Mouse (Mus musculus) adipocyte (in vitro differentiated cells): ENCODE data around the gene Lef1.

Source experiments
- DNase-seq: peaks from one replicate; pipeline ENCODE4 v3.0.0-alpha.2; 2016; ENCODE audit warnings: low spot score

Gene Lef1

DNA sequence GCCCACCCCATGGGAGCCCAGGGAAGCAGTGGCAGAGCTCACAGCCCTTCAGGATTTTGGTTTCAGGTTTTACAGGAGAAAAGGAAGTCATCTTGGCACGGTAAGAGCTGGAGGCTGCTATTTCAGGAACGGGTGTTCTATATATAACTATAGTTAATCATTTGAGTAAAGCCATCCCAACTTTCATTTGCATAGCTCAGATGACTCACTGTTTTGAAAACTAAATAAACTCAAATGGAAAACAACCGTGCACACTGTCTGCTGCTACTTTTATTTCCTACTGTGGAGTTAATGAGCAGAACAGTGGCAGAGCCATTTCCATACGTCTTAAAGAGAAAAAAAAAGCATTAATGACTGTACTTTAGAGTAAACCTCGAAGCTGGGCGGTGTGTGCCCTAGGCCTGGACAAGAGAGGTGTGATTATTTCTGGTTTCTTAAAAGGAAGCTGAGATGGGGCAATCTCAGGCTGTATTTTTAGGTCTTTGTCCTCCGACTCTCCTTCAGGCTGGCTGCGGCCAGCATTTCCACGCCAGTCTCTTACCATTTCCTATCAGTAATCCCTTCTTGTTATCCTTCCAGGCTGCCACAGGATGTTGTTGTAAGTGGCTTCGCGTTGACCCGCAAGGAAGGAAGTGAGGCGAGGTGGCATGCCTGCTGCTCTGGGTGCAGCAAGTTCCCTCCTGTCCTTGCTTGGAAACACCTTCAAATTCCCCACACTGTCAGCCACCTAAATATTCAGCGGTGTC, 29.2 kb downstream of the Lef1 start:
- DNase-seq, result no peak

DNA sequence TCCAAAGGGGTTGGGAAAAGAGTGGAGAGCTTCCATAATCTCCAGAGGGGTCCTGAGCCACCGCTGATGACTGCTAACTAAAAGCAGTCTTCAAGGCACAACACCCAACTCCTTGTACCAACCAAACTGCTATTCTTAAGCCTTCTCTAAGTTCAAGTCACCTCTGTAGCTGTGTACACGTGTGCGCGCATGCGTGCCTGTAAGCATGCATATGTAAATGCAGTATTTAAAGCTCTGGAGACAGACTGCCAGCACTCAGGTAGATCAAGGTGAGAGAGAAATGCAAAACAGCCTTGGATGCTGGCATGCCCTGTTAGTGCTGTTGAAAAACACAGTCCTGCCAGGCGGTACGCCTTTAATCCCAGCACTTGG, 29.8 kb downstream of the Lef1 start:
- DNase-seq, result no peak

DNA sequence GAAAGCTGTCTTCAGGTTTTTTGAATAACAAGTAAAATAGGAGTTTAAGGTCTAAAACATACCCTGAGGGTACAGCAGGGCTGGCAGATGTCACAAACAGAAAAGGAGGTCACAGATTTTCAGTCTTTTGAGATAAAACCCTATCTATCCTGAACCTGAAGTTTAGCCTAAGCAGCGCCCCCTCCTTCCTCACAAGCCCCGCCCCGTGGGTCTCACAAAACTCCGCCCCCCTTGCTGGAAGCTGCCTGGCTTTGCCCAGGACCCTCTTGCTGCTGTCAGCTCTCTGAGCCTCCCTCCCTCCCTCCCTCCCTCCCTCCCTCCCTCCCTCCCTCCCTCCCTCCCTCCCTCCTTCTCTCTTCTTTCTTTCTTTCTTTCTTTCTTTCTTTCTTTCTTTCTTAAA, 31.3 kb downstream of the Lef1 start:
- no peak for DNase-seq

DNA sequence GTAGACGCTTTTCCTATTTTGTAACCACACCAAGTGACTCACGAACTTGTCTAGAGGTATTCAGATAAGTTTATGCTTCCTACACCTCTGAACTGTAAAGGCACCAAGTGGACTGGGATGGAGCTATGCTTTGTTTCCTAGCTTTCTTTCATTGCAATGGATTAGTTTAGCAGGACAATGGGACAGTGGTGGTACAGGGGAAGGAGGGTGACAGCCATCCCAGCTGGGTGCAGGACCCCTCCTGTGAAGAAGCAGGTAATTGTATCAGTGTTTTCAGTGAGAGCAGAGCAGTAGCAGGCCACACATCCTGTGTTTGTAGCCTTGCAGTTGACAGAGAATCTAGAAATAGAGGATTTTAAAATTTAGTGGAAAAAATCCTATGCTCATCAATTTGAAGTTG, 34.0 kb downstream of the Lef1 start:
- DNase-seq, result no peak

DNA sequence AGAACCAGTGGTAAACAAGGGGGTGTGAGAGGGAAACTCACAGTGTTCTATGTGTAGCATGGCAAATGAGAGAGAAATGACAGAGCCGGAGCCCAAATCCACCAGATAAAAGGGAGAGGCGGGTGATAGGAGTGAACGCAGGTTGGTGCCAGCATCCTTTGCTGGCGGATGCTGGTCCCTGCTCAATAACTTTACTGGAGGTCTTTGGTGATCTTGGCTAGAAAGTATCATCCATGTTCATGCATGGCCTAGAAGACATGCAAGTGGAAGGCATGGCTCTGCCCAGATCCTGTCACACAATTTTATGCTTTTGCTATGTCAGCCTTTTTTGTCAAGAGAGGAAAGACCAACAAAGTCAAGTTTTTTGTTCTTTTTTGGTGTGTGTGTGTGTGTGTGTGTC, 42.6 kb downstream of the Lef1 start:
- DNase-seq, result no peak

DNA sequence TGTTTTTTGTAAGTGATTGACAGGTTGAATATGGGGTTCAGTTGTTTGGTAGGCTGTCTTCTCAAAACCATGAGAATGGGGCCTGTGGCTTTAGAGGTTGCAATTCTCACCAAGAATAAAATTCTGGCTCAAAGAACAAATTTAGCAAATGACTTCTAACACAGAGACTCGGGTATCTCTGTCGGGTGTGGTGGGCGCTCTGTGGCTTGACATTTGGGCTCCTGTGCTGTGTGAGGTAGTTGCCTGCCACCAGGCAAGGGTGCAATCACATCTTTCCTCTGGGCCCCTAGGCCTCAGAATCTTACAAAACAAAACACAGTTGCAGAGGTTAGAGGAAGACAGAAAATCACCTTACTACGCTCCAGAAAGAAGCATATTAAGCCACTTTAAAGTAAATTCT, 43.6 kb downstream of the Lef1 start:
- DNase-seq, result no peak

DNA sequence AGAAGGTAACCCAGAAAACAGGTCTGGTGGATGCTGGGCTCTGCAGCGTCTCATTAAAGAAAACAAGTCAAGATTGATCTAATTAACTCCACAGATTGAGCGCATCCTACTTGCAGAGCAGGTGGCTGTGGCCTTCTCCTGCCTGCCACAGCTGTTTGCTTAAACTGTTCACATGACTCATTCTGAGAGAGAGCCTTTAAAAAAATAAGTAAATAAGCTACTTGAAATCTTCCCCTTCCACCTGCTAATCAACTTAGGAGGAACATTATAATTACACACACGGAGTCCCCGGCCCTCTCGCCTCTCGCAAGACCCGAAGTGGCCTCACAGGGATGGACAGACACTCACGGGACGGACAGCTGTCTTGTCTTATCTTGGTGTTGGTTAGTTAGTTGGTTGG, 44.3 kb downstream of the Lef1 start:
- DNase-seq, result no peak

DNA sequence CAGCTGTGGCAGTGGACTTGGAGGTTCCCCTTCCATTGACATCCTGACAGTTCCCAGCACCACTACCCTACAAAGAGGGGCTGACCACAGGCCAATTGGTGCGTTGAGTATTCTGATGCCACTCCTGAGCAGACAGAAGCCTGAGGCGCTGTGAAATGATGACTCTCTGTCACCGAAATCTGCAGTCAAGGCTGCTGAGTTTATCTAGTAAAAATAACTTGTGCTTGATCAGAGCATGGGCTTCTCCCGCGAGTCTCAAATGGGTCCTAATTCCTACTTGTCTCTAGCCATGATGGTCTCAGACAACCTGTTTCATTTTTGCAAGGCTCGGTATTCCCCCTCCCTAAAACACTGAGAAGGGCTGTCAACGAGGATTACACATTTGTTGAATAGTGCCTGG, 44.8 kb downstream of the Lef1 start:
- no peak for DNase-seq

DNA sequence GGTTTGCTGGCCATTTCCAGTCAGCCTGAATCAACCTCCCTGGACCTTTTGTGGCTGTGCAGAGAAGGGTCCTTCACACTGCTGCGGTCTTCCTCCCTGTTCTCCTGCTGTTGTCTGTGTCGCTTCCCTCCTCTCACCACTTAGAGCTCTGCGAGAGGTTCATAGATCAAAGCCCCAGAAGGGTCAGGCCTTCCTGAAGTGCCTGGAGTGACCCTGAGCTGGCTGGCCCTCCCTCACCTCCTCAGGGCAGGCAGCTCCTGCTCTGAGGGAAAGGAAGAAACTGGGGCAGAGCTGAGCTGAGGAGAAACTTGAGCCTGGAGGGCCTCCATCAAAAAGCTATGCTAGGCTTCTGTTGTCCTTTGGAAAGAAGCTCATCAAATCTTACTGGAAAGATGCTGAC, 45.4 kb downstream of the Lef1 start:
- DNase-seq, result no peak

DNA sequence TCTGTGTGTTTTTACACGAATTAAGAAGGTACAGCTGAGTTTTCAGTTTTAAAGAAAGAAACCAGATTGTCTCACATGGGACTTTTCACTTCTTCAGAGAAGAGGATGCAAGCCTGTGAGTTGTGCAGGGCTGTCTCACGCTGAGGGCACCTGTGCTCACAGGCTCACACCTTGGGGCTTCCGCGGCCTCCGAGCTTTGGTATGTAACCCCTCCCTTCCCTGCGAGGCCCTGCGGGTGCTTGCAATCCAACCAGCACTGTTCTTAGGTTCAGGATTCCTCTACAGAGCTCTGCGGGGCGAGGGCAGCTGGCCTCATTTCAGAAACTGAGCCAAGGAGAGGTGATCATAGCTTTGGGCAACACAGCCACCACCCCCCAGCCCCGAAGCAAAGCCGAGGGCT, 46.1 kb downstream of the Lef1 start:
- no peak for DNase-seq

DNA sequence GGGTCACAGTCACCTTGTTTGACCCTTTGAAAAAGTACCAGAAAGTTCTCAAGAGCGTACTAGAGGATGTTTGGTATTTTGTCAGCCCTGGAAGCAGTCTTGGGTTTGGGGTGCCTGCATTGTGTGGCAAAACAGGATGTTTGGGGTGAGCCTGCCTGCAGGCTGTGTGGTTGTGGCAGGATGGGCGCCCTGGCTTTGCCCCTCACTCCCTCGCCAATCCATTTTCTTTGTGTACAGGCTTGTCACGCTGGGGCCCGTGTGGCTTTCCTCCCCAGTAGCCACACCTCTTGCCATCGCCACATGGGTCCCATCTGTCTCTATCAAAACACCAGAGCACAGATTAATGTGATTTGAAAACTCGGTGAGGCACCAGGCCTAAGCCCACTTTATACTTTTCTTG, 47.2 kb downstream of the Lef1 start:
- DNase-seq, result no peak

DNA sequence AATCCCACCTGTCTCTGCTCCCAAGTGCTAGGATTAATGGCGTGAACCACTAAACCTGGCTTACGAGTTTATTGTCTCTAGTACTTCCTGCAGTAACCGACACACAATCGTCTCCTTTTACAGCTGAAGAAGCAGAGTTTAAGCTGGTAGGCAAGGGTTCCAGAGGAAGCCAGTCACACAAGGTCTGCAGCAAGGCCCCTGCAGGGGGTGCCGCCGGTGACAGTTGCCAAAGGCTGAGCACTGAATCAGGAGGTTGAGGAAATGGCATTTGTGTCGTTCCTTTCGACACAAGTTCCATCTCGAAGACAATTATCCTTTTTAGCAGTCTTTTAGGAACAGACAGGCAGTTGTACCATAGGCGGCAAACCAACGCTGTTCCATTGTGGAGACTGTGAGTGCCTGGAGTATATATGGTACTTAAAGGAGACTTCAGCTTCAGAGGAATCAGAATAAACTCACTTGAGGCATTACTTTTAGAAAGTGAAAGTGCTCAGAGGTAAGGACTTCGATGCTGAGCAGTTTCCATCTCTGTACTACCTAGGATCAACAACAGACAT, 49.0 kb downstream of the Lef1 start:
- DNase-seq, result no peak

DNA sequence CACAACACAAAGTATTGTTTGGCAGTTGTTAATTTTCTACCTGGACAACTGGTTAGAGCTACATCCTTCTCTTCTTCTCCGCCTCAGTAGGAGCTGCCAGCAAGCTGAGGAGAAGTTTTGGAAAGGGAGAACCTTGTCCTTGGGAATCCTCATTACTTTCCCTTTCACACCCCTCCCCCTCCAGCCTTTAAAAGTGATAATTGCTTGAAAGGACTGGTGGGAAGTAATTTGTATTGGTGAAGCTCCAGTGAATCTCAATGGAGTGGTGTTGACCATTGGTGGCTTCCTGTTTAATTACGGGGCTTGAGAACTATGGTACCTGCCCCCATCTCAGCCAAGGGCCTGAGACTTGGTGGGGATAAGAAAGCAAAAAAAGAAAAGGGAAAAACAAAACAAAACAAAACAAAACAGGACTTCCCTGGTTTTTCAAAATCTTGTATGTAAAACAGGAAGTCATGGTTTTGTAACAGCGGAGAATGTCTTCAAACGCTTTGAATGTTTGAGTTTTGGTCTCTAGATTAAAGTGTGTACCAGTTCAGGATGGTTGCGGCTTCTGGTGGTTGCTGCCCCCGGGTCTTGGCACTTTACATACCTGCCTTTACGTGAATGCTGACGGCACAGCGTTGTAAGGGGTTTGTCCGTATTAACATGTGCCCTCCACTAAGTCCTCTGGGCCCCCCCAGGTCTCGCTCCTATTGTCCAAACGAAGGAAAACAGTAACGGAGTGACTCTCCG, 49.8 kb downstream of the Lef1 start:
- DNase-seq, result no peak

DNA sequence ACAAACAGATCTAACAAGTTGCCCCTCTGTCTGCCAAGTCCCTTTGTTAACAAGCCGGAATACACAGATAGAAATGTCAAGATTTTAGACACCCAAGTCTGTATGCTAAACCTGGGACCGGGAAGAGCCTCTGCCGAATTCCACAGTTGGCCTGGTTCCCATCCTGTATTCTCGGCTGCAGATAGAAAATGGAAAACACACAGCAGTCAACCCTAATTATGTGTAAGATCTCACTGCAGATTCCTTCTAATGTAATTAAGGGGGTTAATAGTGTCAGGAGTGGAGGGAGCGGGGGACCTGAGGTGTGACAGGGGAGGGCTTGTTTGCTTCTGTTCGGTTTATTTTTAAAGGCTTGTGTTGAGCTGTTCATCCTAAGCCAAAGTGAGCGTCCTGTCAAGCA, 50.6 kb downstream of the Lef1 start:
- no peak for DNase-seq

DNA sequence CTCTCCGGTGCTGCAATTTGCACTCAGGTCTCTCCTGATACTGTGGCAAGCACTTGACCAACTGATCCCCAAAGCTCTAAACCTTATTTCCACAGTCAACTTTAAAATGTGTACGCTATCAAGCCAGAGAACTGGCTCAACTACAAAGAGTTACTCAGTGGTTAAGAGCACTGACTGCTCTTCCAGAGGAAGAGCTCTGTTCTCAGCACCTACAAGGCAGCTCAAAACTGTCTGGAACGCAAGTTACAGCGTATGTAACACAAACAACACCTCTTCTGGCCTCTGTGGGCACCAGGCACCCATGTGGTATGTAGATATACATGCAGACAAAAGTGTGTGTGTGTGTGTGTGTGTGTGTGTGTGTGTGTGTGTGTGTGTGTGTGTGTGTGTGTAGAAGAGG, 57.5 kb downstream of the Lef1 start:
- DNase-seq, result no peak

DNA sequence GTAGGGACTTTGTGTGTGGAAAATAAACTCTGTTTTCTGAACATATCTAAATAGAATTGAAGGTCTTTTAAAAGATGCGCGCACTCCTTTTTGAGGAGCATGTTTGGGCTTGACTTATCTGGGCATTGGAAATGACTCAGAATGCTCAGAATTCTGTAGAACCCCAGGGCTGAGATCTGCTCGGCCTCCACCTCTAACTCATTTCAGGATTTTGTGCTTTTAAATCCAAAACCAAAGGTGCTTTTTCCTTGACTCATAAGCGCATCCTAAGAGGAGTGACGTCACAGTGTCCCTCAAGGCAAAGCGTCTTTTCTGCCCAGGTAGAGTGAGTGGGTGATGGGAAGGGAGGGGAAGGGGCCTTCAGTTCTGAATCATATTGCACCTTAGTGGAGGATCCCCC, 58.9 kb downstream of the Lef1 start:
- no peak for DNase-seq

DNA sequence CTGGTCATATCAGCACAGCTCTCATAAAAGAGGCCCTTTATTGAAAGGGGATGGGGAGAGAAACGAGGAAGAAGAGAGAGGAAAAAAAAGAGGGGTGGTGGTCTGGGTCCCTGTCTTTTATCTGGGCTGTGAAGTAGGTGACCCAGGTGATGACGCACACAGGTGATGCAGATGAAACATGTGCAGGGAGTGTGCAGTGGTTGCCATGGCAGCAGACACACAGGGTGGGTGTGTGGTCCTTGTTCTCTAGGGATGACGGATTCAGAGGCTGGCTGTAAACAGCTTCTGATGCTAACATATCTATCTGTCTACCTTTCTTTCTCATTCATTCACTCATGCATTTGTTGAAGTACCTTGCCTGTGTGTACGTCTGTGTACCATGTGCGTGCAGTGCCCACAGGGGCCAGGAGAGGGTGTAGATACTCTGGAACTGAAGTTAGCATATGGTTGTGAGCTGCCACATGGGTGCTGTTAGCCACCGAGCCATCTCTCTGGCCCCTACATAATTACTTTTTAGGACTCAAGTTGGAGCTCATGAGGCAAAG, 59.9 kb downstream of the Lef1 start:
- DNase-seq, result no peak

DNA sequence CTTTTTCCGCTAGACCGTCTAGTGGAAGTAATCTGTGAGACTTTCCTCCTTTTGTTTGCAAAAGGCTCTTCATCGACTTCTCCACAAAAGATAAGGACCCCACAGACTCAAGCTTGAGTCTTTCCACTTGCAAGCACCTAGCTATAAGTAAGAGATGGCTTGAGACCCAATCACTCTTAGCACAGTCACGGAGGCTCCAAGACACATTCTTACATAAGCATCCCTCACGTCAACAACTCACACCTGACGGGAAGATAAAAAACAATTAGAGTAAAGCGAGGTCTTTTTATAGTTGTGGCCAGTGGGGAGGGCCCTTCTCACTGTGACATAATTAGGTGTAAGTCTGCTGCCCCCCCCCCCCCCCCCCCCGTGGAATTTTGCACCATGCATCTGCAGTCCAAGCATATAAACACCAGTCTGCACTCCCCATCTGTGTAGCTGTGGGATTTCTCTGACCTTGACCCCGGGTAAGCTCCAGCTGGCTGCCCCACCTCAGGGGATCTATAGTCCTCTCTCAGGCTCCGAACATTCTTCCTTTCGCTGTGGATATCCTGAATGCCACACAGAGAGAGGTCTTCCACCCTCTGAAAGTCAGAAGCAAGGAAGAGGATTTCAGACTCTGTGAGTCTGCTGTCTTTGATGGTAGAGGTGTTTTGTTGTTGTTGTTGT, 61.2 kb downstream of the Lef1 start:
- DNase-seq, result no peak

DNA sequence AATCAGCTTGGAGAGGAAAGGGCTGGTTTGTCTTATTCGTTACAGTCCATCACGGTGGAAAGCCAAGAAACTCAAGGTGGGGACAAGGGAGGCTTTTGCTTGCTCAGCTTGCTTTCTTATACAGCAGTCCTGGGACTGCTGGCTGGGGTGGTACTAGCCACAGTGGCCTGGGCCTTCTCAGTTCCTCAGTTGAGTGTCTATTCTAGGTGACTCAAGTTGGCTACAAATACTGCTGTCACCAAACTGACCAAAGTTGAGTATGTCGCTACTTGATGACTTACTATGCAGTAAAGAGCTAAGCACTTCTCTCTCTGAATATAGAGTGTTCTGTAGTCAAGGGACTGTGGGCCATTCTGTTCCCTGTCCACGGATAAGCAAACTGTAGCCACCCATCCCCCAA, 62.0 kb downstream of the Lef1 start:
- no peak for DNase-seq

DNA sequence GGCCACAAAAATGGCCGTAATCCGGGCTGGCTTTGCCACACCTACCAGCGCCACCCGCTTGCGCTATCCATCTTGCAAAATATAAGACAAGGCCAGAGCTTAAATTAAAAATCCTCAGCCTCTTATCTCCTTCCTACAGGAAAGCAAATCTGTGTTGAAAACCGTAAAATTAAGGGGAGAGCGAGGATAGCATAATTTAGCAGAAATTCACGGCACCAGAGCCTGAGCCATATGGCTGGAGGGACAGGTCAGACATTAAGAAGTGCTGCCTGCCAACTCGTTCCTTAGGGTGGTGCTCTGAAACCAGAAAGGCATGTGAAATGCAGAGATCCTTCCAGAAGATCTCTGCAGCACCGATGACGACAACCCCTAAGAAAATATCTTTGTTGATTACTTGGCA, 70.7 kb downstream of the Lef1 start:
- DNase-seq, result no peak

DNA sequence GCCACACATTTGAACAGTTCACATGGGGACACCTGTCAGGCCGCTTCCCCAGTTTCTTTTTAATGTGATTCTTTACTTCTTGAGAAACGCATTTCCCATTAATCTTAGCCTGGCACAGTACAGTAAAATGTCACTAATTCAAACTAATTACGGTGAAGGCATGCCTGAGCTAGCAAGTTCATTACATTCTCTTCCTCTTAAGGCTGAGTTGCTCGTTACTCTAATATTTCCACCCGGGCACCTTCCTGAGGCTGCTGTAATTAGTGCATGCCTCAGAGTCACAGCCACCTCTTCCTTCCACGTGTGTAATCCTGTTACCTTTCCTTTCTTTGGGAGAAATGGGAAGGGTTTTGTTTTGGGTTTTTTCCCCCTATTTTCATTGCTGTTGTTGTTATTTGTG, 71.9 kb downstream of the Lef1 start:
- DNase-seq, result no peak

DNA sequence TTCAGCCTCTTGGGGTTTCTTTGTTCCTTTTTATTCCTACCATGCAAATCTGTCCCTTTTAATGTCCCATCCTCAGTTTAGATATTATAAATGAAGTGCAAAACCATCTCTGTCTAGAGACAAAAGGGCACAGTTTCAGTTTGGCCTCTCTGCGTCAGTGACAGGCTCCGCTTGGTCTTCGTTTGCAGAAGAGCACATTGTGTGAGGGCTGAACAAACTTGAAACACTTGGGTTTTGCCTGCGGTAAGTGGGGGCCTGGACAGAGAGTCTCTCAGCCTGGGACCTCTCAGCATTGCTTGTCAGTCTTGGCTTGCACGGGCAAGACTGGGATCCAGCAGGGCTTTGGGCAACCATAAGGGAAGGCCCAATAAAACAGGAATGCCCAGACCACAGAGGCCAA, 75.9 kb downstream of the Lef1 start:
- no peak for DNase-seq

DNA sequence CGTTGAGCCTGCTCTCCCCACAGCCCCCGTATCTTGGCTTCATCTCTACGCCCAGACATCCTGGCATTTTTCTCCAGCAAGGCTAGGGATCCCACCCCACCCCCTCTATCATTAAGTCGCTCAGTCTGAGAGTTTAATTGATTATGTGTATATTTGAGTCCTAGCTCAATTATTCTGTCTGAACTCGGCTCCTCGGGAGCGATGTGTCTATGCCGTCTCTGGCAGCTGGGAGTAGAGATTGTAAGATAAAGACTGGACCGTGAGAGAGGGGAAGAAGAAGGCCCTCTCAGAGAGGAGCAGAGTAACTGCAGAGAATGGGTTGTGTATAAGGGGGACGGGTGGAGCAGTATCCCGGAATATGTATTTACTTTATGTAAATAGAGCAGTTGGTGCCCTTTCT, 80.0 kb downstream of the Lef1 start:
- no peak for DNase-seq
